Mouse (Mus musculus) erythroblast, embryonic 14.5 days (primary cell): ENCODE measurements around the gene Ccdc137. TPM values are rescaled to one million over a fixed set of nuclear protein-coding genes. Genes with fewer than 3 reads are reported as not detected.

Experiments used
- H3K27me3 ChIP-seq: 2 replicates; pipeline ENCODE4 v1.6.1; 2012; ENCODE audit warnings: inconsistent platforms; ENCODE audit not compliant: control insufficient read depth
- H3K36me3 ChIP-seq: 2 replicates; pipeline ENCODE4 v1.6.1; 2012; ENCODE audit warnings: mild to moderate bottlenecking, inconsistent platforms; ENCODE audit not compliant: control insufficient read depth
- H3K4me1 ChIP-seq: 2 replicates; pipeline ENCODE4 v1.6.1; 2012; ENCODE audit warnings: inconsistent platforms; ENCODE audit not compliant: control insufficient read depth
- H3K4me3 ChIP-seq: replicated peaks from 2 replicates; pipeline ENCODE3; 2012; ENCODE audit warnings: moderate library complexity, mild to moderate bottlenecking, inconsistent platforms
- H3K9me3 ChIP-seq: 2 replicates; pipeline ENCODE4 v1.6.1; 2012; ENCODE audit warnings: low read length, inconsistent platforms, mixed read lengths; ENCODE audit not compliant: control insufficient read depth
- GATA1 ChIP-seq: IDR thresholded peaks from 2 replicates; pipeline ENCODE4 v1.6.1; 2012; ENCODE audit warnings: low read length, inconsistent platforms, mixed read lengths
- TAL1 ChIP-seq: IDR thresholded peaks from 3 replicates; pipeline ENCODE4 v1.6.1; 2012; ENCODE audit warnings: low read length, inconsistent platforms, mixed read lengths
- polyA plus RNA-seq: library from polyadenylated mRNA; stranded (reverse); fragments of >175 nt; gene quantifications from 2 replicates; pipeline ENCODE4 v1.2.3, GENCODE M21; 2012

Ccdc137 gene
- polyA plus RNA-seq, 1 experiment, result 1.4 TPM

DNA sequence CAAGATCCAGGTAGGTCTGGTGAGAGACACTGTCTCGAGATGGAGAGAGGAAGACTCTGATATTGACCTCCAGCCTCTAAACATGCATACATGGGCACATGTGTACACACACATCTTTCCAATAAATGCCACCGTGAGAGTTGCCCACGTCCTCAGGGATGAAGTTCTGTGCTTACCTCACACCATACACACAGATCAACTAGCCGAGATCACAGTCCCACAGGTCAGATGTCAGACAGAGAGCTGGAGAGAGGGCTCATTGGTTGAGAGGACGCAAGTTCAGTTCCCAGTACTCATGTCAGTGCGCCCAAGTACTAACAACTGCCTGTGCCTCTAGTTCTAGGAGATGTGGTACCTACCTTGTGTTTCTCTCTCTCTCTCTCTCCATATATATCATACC, 43.1 kb downstream of the Ccdc137 start:
- Histone ChIP-seq H3K4me1 (peaks cover 3% of the 10 kb centered on the region; the same call in 1 of the 2 replicates), H3K36me3 (peaks cover 33% of the 10 kb centered on the region), H3K9me3 (no peaks in the 10 kb centered on the region), H3K4me3 (no peak overlapping the region), H3K27me3 (peaks cover 3% of the 10 kb centered on the region)
- TF ChIP-seq TAL1, result no peak
- TF ChIP-seq GATA1, result no peak

DNA sequence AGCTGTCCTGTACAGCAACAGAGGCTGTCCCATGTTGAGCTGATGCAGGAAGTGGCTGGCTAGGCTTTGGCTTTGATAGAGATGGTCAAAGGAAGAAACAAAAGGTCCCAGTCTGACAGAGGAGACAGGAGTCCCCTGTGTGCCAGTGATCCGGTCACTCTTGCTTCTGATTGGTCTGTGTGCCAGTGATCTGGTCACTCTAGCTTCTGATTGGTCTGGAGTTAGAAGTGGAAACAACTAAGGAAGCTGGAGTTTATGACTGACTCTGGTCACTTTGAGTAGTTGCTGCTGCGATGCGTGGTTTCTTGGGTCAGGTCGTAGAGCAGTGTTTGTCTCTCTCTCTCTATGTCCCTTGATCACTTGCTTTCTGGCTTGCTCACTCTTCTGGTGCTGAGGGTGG, 43.8 kb downstream of the Ccdc137 start:
- no peak overlapping the region for H3K4me3 ChIP-seq
- H3K4me1 ChIP-seq, result peaks cover 3% of the 10 kb centered on the region; the same call in 1 of the 2 replicates
- no peaks in the 10 kb centered on the region for H3K9me3 ChIP-seq
- H3K27me3 ChIP-seq, result peaks cover 3% of the 10 kb centered on the region
- peaks cover 26% of the 10 kb centered on the region for H3K36me3 ChIP-seq
- TF ChIP-seq GATA1 (no peak), TAL1 (no peak)

DNA sequence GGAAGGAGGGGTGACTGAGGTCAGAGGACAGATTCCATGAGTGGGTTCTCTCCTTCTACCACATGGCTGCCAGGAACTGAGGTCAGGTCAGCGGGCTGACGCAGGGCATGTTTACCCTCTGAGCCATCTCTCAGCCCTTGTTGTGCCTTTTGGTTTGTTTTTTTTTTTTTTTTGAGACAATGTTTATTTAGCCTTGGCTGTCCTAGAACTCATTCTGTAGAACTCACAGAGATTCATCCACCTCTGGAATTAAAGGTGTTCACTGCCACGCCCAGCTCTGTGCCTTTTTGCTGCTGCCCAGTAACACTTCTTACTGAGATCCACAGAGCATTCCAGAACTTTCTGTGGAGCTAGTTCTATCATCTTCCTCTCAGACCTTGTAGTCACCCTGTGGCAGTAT, 47.7 kb downstream of the Ccdc137 start:
- peaks cover 22% of the 10 kb centered on the region for H3K4me1 ChIP-seq

DNA sequence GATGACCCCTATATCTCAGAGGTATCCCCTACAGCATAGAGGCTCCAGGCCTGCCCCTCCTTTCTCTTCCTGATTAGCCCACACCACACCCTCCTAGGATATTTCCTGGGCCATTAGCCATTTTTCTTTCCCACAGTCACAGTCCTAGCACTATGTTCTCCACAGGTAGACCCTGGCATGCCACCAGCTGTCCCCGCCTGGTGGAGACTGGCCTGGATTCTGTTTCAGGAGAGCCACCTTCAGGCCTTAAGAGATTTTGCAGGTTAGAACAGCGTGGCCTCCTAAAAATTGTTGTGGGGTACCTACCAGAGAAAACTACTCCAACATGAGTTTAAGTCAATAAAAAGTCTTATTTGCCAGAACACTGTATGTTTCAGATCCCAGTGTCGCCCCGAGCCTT, 49.0 kb downstream of the Ccdc137 start:
- Histone ChIP-seq H3K4me3 (no peak overlapping the region), H3K4me1 (peaks cover 31% of the 10 kb centered on the region), H3K36me3 (no peaks in the 10 kb centered on the region), H3K9me3 (no peaks in the 10 kb centered on the region), H3K27me3 (no peaks in the 10 kb centered on the region; the same call in 1 of the 2 replicates)
- TF ChIP-seq TAL1 (no peak), GATA1 (no peak)

More for the DNA sequence above, 47.7 kb downstream of the Ccdc137 start:
- TF ChIP-seq TAL1 (no peak), GATA1 (no peak)
- Histone ChIP-seq H3K9me3 (no peaks in the 10 kb centered on the region), H3K27me3 (peaks cover 3% of the 10 kb centered on the region), H3K36me3 (no peaks in the 10 kb centered on the region), H3K4me3 (no peak overlapping the region)

DNA sequence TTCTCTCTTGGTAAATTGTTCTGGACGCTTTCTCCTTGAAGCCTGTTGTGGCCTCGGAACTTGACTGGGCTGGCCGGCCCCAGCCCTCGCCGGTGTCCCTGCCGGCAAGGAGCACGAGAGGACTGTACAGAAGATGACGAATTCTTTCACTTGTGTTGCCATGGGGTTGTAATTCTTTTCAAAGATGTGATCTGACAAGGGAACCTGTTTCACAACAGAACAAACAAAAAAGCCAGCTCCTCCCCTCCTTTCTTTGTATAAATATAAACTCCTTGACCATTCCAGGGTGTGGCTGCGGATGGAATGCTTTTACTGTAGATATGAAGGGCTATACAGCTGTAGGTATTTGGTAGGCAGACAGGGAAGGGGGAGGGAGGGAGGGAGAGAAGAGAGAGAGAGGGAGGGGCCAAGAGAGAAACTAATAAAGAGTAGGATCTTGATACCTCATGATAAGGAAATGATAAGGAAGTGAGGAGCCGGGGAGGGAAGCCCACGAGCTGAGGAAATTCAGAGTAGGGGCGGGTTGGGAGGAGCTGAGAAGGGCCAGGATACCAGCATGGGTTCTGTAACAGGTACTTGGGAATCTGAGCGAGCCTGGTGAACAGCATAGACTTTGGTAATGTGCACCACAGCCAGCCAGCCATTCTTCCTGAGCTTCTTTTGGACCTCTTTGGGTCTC, 49.8 kb downstream of the Ccdc137 start:
- Histone ChIP-seq H3K4me3 (no peak overlapping the region), H3K4me1 (peaks cover 31% of the 10 kb centered on the region), H3K9me3 (no peaks in the 10 kb centered on the region), H3K27me3 (no peaks in the 10 kb centered on the region; the same call in 1 of the 2 replicates), H3K36me3 (no peaks in the 10 kb centered on the region)
- no peak for TF ChIP-seq TAL1
- no peak for TF ChIP-seq GATA1

DNA sequence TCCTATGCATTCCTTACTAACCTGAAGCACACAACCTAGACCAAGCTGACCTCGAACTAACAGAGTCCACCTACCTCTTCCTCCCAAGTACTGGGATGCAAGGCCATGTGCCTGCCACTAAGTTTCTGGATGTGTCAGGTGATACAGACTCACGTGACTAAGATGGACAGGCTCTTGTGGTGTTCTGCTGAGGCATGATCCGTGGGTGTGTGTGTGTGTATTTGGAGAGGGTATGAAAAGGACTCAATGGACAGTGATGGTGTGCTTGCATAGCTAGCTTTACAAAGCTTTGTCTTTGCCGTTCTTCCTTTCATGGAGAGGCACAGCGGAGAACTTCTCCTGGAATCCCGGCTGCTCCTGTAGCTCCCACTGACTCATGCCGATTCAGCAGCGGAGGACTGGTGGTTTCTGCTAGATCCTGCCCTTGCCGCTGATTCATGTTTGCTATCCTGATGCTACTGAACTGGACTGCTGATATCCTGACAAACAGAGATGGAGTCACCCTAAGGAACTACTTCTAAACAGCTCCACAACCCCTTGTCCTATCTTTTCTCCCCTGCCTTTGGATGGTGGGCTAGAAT, 50.5 kb downstream of the Ccdc137 start:
- Histone ChIP-seq H3K9me3 (no peaks in the 10 kb centered on the region), H3K4me3 (no peak overlapping the region), H3K27me3 (no peaks in the 10 kb centered on the region; the same call in 1 of the 2 replicates), H3K36me3 (no peaks in the 10 kb centered on the region), H3K4me1 (peaks cover 31% of the 10 kb centered on the region)
- no peak for TF ChIP-seq TAL1

DNA sequence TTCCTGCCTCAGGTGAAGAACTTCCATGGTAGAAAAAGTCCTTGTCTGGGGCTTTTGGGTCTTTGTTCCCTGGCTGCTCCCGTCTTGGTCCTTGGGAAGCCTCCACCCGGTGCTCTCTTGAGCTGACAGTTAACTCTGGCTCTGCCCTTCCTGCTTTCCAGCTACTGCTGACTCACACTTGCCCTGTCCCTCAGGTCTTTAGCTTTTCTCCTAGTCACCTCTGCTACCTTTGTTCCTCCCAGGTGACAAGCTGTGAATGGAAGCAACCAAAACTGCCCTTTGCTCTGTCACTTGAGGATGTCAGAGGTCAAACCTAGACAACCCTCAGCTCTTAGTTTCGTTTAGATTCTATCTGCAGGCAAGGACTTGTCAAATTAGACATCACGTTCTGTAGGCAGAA, 52.0 kb downstream of the Ccdc137 start:
- peak overlapping the region; percentile 54 for H3K4me3 ChIP-seq

DNA sequence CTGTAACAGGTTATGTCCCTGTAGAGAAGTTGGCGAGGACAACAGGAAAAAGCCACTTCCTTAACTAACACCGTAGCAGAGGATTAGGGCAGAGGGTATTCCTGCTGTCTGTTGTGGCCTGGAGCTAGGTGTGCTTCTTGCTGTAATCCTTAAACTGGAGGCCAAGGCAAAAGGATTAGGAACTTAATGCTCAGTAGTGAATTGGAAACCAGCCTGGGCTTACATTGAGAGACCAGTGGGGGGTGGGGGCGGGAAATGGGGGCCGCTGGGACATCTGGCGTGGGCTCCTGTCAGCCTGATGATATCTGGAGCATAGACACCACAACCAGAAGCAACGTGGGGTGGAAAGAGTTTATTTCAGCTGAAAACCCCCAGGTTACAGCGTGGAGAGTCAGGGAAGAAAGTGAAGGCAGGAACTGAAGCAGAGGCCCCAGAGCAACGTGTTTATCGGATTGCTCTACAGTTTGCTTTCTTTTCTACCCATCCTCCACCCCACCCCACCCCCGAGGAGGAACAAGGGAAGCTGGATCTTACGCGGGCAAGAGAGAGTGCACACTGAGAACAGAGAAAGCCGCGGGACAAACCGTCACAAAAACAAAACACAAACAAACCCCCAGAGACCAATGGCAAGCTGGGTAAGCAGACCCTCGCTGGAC, 52.6 kb downstream of the Ccdc137 start:
- Histone ChIP-seq H3K27me3 (no peaks in the 10 kb centered on the region; the same call in none of the 2 replicates), H3K9me3 (no peaks in the 10 kb centered on the region; the same call in 1 of the 2 replicates), H3K4me1 (peaks cover 34% of the 10 kb centered on the region), H3K36me3 (no peaks in the 10 kb centered on the region), H3K4me3 (peak overlapping the region; percentile 54)
- no peak for TF ChIP-seq GATA1
- no peak for TF ChIP-seq TAL1

More for the DNA sequence above, 52.0 kb downstream of the Ccdc137 start:
- no peak for TF ChIP-seq GATA1
- TF ChIP-seq TAL1, result no peak
- Histone ChIP-seq H3K36me3 (no peaks in the 10 kb centered on the region), H3K9me3 (no peaks in the 10 kb centered on the region), H3K4me1 (peaks cover 31% of the 10 kb centered on the region), H3K27me3 (no peaks in the 10 kb centered on the region; the same call in 1 of the 2 replicates)

DNA sequence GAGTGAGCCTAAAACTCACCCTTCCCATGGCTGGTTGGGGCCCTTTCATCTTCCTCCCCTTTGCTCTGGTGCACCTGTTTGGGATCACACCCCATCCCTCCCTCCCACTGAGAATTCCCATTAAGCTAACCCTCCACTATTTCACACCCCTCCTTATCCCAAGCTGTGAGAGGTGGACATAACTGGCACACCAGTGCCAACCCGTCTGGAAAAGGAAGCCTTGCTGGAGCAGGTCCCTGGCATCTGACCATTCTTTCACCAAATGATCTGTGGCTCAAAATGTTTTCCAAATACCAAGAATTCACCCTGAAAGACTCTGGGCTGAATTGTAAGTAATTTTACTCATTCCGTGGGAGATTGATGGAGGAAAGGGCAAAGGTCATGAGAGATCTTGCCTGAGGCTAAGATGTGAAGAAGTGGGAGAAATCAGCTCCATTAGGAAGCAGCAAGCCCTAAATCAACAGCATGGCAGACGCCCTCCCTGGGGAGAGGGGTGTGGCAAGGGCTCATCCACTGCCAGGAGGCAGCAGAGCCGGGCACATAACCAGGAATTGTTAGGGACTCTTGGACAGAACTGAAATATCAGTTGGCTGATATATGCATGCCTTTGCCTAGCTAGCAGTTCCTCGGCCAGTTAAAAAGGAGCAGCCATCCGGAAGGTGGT, 55.0 kb downstream of the Ccdc137 start:
- no peaks in the 10 kb centered on the region; the same call in 1 of the 2 replicates for H3K27me3 ChIP-seq
- TF ChIP-seq GATA1 (no peak), TAL1 (no peak)
- no peaks in the 10 kb centered on the region; the same call in 1 of the 2 replicates for H3K9me3 ChIP-seq
- peaks cover 35% of the 10 kb centered on the region for H3K4me1 ChIP-seq
- H3K36me3 ChIP-seq, result no peaks in the 10 kb centered on the region
- H3K4me3 ChIP-seq, result no peak overlapping the region

Other genes with a start within 250 kb of the Ccdc137 start
- gene Bahcc1, start 225.2 kb upstream of the Ccdc137 start, polyA plus RNA-seq, result 0.17 and 0.21 TPM in 2 replicates
- gene Actg1, start 109.6 kb upstream of the Ccdc137 start, polyA plus RNA-seq, result 9.0 TPM in 2 replicates
- gene Fscn2, start 96.6 kb upstream of the Ccdc137 start, polyA plus RNA-seq, result not detected in 2 replicates
- 1.2 and 2.2 TPM in 2 replicates for gene Faap100, start 79.4 kb upstream of the Ccdc137 start, polyA plus RNA-seq
- gene Nploc4, start 20.4 kb upstream of the Ccdc137 start, polyA plus RNA-seq, result 8.8 and 9.3 TPM in 2 replicates
- not detected in 2 replicates for gene Tspan10, start 15.5 kb upstream of the Ccdc137 start, polyA plus RNA-seq
- not detected in 2 replicates for gene Pde6g, start 4.6 kb upstream of the Ccdc137 start, polyA plus RNA-seq
- gene Oxld1, start within 50 bp of the Ccdc137 start, polyA plus RNA-seq, result 0.41 and 0.65 TPM in 2 replicates
- 2.6 and 4.9 TPM in 2 replicates for gene Arl16, start 9.5 kb downstream of the Ccdc137 start, polyA plus RNA-seq
- gene Mrpl12, start 26.5 kb downstream of the Ccdc137 start, polyA plus RNA-seq, result 14.6 and 16.8 TPM in 2 replicates
- 5.5 and 6.6 TPM in 2 replicates for gene Slc25a10, start 33.7 kb downstream of the Ccdc137 start, polyA plus RNA-seq
- gene Gcgr, start 72.6 kb downstream of the Ccdc137 start, polyA plus RNA-seq, result 0.03 TPM in 1 of 2 replicates, not detected in the other
- 4.1 and 5.7 TPM in 2 replicates for gene Mcrip1, start 91.6 kb downstream of the Ccdc137 start, polyA plus RNA-seq
- 0.05 TPM in 1 of 2 replicates, not detected in the other for gene Ppp1r27, start 93.0 kb downstream of the Ccdc137 start, polyA plus RNA-seq
- 23.2 and 24.6 TPM in 2 replicates for gene P4hb, start 115.1 kb downstream of the Ccdc137 start, polyA plus RNA-seq
- 52.3 and 59.5 TPM in 2 replicates for gene Arhgdia, start 123.5 kb downstream of the Ccdc137 start, polyA plus RNA-seq
- 56.7 and 59.1 TPM in 2 replicates for gene Alyref, start 140.2 kb downstream of the Ccdc137 start, polyA plus RNA-seq
- gene Anapc11, start 140.3 kb downstream of the Ccdc137 start, polyA plus RNA-seq, result 12.9 and 19.1 TPM in 2 replicates
- gene Npb, start 150.4 kb downstream of the Ccdc137 start, polyA plus RNA-seq, result 0.46 TPM in 1 of 2 replicates, not detected in the other
- gene Pcyt2, start 159.8 kb downstream of the Ccdc137 start, polyA plus RNA-seq, result 9.6 and 12.2 TPM in 2 replicates
- 19.3 and 22.9 TPM in 2 replicates for gene Sirt7, start 167.1 kb downstream of the Ccdc137 start, polyA plus RNA-seq
- gene Mafg, start 175.5 kb downstream of the Ccdc137 start, polyA plus RNA-seq, result 18.3 and 20.4 TPM in 2 replicates
- gene Pycr1, start 185.7 kb downstream of the Ccdc137 start, polyA plus RNA-seq, result 0.03 and 0.06 TPM in 2 replicates
- gene Myadml2, start 190.0 kb downstream of the Ccdc137 start, polyA plus RNA-seq, result not detected in 2 replicates
- 0.02 TPM in 1 of 2 replicates, not detected in the other for gene Notum, start 203.1 kb downstream of the Ccdc137 start, polyA plus RNA-seq
- gene Aspscr1, start 214.9 kb downstream of the Ccdc137 start, polyA plus RNA-seq, result 50.9 and 60.7 TPM in 2 replicates